In the genomic region with DNA sequence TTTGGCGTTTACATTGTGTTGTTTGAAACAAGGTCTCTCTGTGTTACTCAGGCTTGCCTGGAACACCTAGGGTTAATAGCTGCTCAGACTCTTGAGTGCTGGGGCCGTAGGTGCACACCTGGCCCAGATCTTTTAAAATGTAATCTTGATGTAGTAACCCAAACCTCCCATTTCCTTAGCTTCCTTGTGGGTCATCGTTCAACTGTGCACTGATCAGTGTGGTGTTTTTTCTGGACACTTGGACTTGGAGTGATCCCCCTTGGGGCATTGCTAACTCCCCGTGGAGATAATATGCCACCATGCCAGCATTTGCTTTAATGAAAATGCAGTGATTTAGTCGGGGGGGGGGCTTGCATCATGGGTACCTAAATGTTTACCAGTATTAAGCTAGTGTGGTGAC, we compare ENCODE assay signal across 8 mouse cellular contexts.
DNase-seq lines count a peak whose midpoint lies in the region; ATAC-seq and TF ChIP-seq lines count a peak whose summit lies in the region.

No protein-coding gene starts in this region.

- WGBS in heart, embryonic 11.5 days (ENCODE audit: insufficient replicate concordance), result 48% methylated on average over 5 of the region's 5 CpGs
- WGBS in forebrain, embryonic 14.5 days, result 44% methylated on average over 5 of the region's 5 CpGs
- WGBS in liver, embryonic 13.5 days (ENCODE audit: insufficient replicate concordance), result 29% methylated on average over 5 of the region's 5 CpGs

- DNase-seq in heart, adult 8-10 months (ENCODE audit: low spot score), result no peak
- DNase-seq in CH12.LX (ENCODE audit: extremely low read depth), result no peak
- no peak for DNase-seq in forebrain, embryonic 14.5 days (ENCODE audit: low spot score)
- DNase-seq in liver, embryonic 13.5 days, result no peak
- no peak for DNase-seq in urinary bladder, postnatal 10 days (ENCODE audit: low spot score)
- DNase-seq in B cell, adult 2 months, result no peak

- dilution Hi-C loops in CH12.LX (cut with MboI; ENCODE audit: extremely low pct_ligation_motif_present, extremely low pct_unique_long_range_greater_than_20kb, low sequenced_read_pairs), result no loop called here

- no peak overlapping the region for H3K9ac ChIP-seq in heart, embryonic 11.5 days (ENCODE audit: low read depth, low read length)
- no peak overlapping the region for H3K9ac ChIP-seq in CH12.LX (ENCODE audit: insufficient read depth, low read depth)
- H3K9ac ChIP-seq in forebrain, embryonic 14.5 days (ENCODE audit: low read length), result no peak overlapping the region
- H3K9ac ChIP-seq in liver, embryonic 13.5 days, result no peak overlapping the region

- TF ChIP-seq EP300 in CH12.LX (IDR thresholded peaks at IDR 0.05; ENCODE audit: low read length), result no peak

- peak overlapping the region; percentile 62 for H3K27ac ChIP-seq in heart, embryonic 11.5 days (ENCODE audit: low read depth, low read length)
- H3K27ac ChIP-seq in CH12.LX (ENCODE audit: insufficient read depth, low read depth), result no peak overlapping the region
- H3K27ac ChIP-seq in forebrain, embryonic 14.5 days (ENCODE audit: low read depth, low read length), result peak overlapping the region; percentile 27; the same call in 1 of the 2 replicates
- H3K27ac ChIP-seq in liver, embryonic 13.5 days, result peak overlapping the region; percentile 71

- in situ Hi-C loops in CH12.LX (cut with MboI; ENCODE audit: low pct_ligation_motif_present, low pct_unique_long_range_greater_than_20kb, low sequenced_read_pairs), result no loop called here

- no peak overlapping the region for H3K4me2 ChIP-seq in heart, embryonic 11.5 days
- H3K4me2 ChIP-seq in CH12.LX (ENCODE audit: insufficient read depth, low read depth, poor library complexity, severe bottlenecking), result 0 out of 2 replicates have a peak overlapping the region, but pooled peaks have one; percentile 39
- no peak overlapping the region for H3K4me2 ChIP-seq in forebrain, embryonic 14.5 days (ENCODE audit: low read length)
- H3K4me2 ChIP-seq in liver, embryonic 13.5 days, result no peak overlapping the region

- H3K27me3 ChIP-seq in heart, embryonic 11.5 days (ENCODE audit: control insufficient read depth, insufficient read depth, low read length), result no peaks in the 10 kb centered on the region
- H3K27me3 ChIP-seq in CH12.LX (replicated peaks), result no peaks in the 10 kb centered on the region
- H3K27me3 ChIP-seq in forebrain, embryonic 14.5 days (replicated peaks; ENCODE audit: control insufficient read depth, insufficient read depth, low read length), result no peaks in the 10 kb centered on the region
- H3K27me3 ChIP-seq in liver, embryonic 13.5 days, result no peaks in the 10 kb centered on the region

- H3K4me1 ChIP-seq in heart, embryonic 11.5 days (ENCODE audit: control insufficient read depth, insufficient read depth, low read length), result peaks cover 71% of the 10 kb centered on the region
- peaks cover 4 to 96% of the 10 kb centered on the region in 2 experiments; a peak in 2 of 4 replicates for H3K4me1 ChIP-seq in CH12.LX (ENCODE audit: control insufficient read depth in 1 of 2, insufficient read depth in 2 of 2)
- peaks cover 24% of the 10 kb centered on the region for H3K4me1 ChIP-seq in forebrain, embryonic 14.5 days (ENCODE audit: control insufficient read depth, insufficient read depth, low read length)
- peaks cover 79% of the 10 kb centered on the region for H3K4me1 ChIP-seq in liver, embryonic 13.5 days (replicated peaks)

- no peaks in the 10 kb centered on the region for H3K36me3 ChIP-seq in heart, embryonic 11.5 days (ENCODE audit: control insufficient read depth, insufficient read depth, low read length)
- peaks cover 0 to 50% of the 10 kb centered on the region in 2 experiments for H3K36me3 ChIP-seq in CH12.LX (replicated peaks in 1 of 2; ENCODE audit: control insufficient read depth in 1 of 2, insufficient read depth in 1 of 2, low read length in 1 of 2)
- no peaks in the 10 kb centered on the region for H3K36me3 ChIP-seq in forebrain, embryonic 14.5 days (ENCODE audit: control insufficient read depth, insufficient read depth, low read length)
- no peaks in the 10 kb centered on the region for H3K36me3 ChIP-seq in liver, embryonic 13.5 days

- TF ChIP-seq POLR2A in CH12.LX (IDR thresholded peaks at IDR 0.05; ENCODE audit: low read depth, low read length), result no peak

- no peak for TF ChIP-seq CTCF in CH12.LX (conservative IDR thresholded peaks at IDR 0.05 in 1 of 2, IDR thresholded peaks at IDR 0.05 in 1 of 2; ENCODE audit: low read depth in 2 of 2, low read length in 2 of 2)

- peaks cover 3% of the 10 kb centered on the region; the same call in 1 of the 2 replicates for H3K79me2 ChIP-seq in CH12.LX (replicated peaks; ENCODE audit: control insufficient read depth, extremely low read depth, insufficient read depth, poor library complexity, severe bottlenecking)

- TF ChIP-seq RAD21 in CH12.LX (IDR thresholded peaks at IDR 0.05; ENCODE audit: low read depth, low read length), result no peak

- ATAC-seq in heart, embryonic 11.5 days (replicated peaks; ENCODE audit: insufficient number of reproducible peaks, low FRiP score, low TSS enrichment), result 0 out of 2 replicates have a peak, but pooled peaks have one; percentile 6
- peak; percentile 14; the same call in 1 of the 2 replicates for ATAC-seq in forebrain, embryonic 14.5 days
- ATAC-seq in liver, embryonic 13.5 days (ENCODE audit: low read depth), result no peak
- no peak for ATAC-seq in granulocyte monocyte progenitor cell, adult 5-6 weeks (replicated peaks; ENCODE audit: poor library complexity, severe bottlenecking)

- H3K9me3 ChIP-seq in heart, embryonic 11.5 days (replicated peaks; ENCODE audit: control insufficient read depth, low read length), result no peaks in the 10 kb centered on the region
- no peaks in the 10 kb centered on the region for H3K9me3 ChIP-seq in CH12.LX (replicated peaks; ENCODE audit: low read length)
- H3K9me3 ChIP-seq in forebrain, embryonic 14.5 days (replicated peaks; ENCODE audit: control insufficient read depth, low read length), result no peaks in the 10 kb centered on the region
- no peaks in the 10 kb centered on the region for H3K9me3 ChIP-seq in liver, embryonic 13.5 days (replicated peaks)

- no peak overlapping the region for H3K4me3 ChIP-seq in heart, embryonic 11.5 days (ENCODE audit: low read depth, low read length)
- H3K4me3 ChIP-seq in CH12.LX (replicated peaks in 1 of 3; ENCODE audit: low read depth in 2 of 3, low read length in 2 of 3, poor library complexity in 1 of 3), result no peak overlapping the region
- H3K4me3 ChIP-seq in forebrain, embryonic 14.5 days (ENCODE audit: low read depth, low read length), result no peak overlapping the region
- no peak overlapping the region for H3K4me3 ChIP-seq in liver, embryonic 13.5 days (replicated peaks)

TF ChIP-seq in CH12.LX, 34 proteins besides CTCF, POLR2A, EP300 and RAD21:
- TF ChIP-seq PAX5 (IDR thresholded peaks at IDR 0.05; ENCODE audit: low read length) (no peak), KAT2A (IDR thresholded peaks at IDR 0.05; ENCODE audit: insufficient replicate concordance, low read length) (no peak)
TF ChIP-seq in CH12.LX: peak in this region for 0.

Comparison
In these comparisons a context has a peak if more than half of its experiments do, and no peak if none do; other contexts are left out.
1. ATAC-seq: peak in heart, embryonic 11.5 days (single experiment) and forebrain, embryonic 14.5 days (single experiment); none in liver, embryonic 13.5 days (single experiment) and granulocyte monocyte progenitor cell, adult 5-6 weeks (single experiment).